Comparison of ENCODE assay signal across 7 mouse cellular contexts in the genomic region with DNA sequence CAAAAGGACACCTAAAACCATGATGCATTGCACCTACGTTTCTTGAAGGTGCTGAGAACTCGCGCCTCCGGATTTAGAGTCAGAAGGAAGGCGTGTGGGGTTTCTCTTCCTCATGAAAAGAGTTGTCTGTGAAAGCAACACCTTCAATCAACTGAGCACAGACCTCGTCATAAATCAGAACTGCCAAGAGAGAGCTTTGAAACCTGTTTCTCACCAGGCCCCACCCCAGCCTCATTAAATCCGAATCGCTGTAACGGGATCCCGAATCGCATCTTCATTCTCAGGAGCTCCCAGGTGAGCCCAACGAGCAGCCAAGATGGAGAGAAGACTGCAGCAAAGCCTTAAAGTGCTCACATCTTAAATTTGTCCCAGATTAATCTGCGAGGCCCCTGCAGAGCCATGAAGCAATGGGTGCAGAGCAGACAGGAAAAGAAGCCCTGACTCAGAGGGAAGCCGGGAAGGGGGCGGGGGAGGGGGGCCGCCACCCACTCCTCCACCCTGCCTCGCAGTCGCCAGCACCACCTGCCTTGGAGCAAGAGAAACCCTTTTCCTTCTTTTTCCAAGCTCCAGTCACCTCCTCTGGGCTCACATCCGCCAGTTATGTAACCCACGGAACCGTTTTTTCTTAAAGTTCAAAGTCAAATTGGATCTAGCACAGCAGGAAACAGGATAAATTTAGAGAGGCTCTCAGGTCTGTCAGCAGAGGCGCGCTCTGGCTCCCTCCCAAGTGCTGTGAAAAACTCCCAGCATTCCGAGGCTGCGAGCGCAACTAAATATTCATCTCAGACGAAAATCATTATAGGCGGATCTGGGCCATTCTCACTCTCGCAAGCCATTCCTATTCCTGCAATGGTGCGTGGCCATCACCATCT. TPM values are rescaled to one million over a fixed set of nuclear protein-coding genes. Genes with fewer than 3 reads are reported as not detected.
DNase-seq lines count a peak whose midpoint lies in the region; ATAC-seq lines count a peak whose summit lies in the region.

No protein-coding gene starts in this region.

- peak overlapping the region; percentile 27; the same call in 1 of the 2 replicates for H3K9ac ChIP-seq in forebrain, embryonic 16.5 days (replicated peaks; ENCODE audit: low read depth, low read length)
- no peak overlapping the region for H3K9ac ChIP-seq in liver, embryonic 13.5 days
- 0 out of 2 replicates have a peak overlapping the region, but pooled peaks have one; percentile 5 for H3K9ac ChIP-seq in neural tube, embryonic 14.5 days (replicated peaks; ENCODE audit: low read depth, low read length)

- H3K27me3 ChIP-seq in forebrain, embryonic 16.5 days (replicated peaks; ENCODE audit: control insufficient read depth, insufficient read depth, low read length), result peaks cover 19% of the 10 kb centered on the region
- H3K27me3 ChIP-seq in liver, embryonic 13.5 days, result peaks cover 71% of the 10 kb centered on the region
- peaks cover 2% of the 10 kb centered on the region; the same call in 1 of the 2 replicates for H3K27me3 ChIP-seq in neural tube, embryonic 14.5 days (ENCODE audit: control insufficient read depth, insufficient read depth, low read length)

- H3K36me3 ChIP-seq in forebrain, embryonic 16.5 days (ENCODE audit: control insufficient read depth, insufficient read depth), result no peaks in the 10 kb centered on the region
- no peaks in the 10 kb centered on the region for H3K36me3 ChIP-seq in liver, embryonic 13.5 days
- no peaks in the 10 kb centered on the region for H3K36me3 ChIP-seq in neural tube, embryonic 14.5 days (ENCODE audit: control insufficient read depth, insufficient read depth, low read length)

- peak overlapping the region; percentile 37 for H3K4me3 ChIP-seq in forebrain, embryonic 16.5 days (replicated peaks; ENCODE audit: low read length)
- H3K4me3 ChIP-seq in liver, embryonic 13.5 days (replicated peaks), result no peak overlapping the region; the same call in 1 of the 2 replicates
- H3K4me3 ChIP-seq in neural tube, embryonic 14.5 days (ENCODE audit: low read depth, low read length), result peak overlapping the region; percentile 26

- no peaks in the 10 kb centered on the region for H3K9me3 ChIP-seq in forebrain, embryonic 16.5 days (ENCODE audit: control insufficient read depth, low read length)
- H3K9me3 ChIP-seq in liver, embryonic 13.5 days (replicated peaks), result no peaks in the 10 kb centered on the region
- no peaks in the 10 kb centered on the region for H3K9me3 ChIP-seq in neural tube, embryonic 14.5 days (ENCODE audit: control insufficient read depth, low read length)

- DNase-seq in cerebellum, adult 9-10 months, result peak; percentile 83
- peak; percentile 65 to 76 for DNase-seq in heart, postnatal 14 days
- peak; percentile 70 to 79 for DNase-seq in kidney, postnatal 4 days
- DNase-seq in liver, embryonic 13.5 days, result no peak
- no peak for DNase-seq in thymus, postnatal 0 days (ENCODE audit: low spot score)

- peaks cover 22% of the 10 kb centered on the region for H3K4me1 ChIP-seq in forebrain, embryonic 16.5 days (replicated peaks; ENCODE audit: control insufficient read depth, insufficient read depth, low read length)
- 0 out of 2 replicates have a peak, but pooled peaks cover 3% of the 10 kb centered on the region for H3K4me1 ChIP-seq in liver, embryonic 13.5 days (replicated peaks)
- H3K4me1 ChIP-seq in neural tube, embryonic 14.5 days (ENCODE audit: control insufficient read depth, insufficient read depth, low read length), result 0 out of 2 replicates have a peak, but pooled peaks cover 13% of the 10 kb centered on the region

- no peak overlapping the region for H3K27ac ChIP-seq in forebrain, embryonic 16.5 days (ENCODE audit: low read length)
- no peak overlapping the region for H3K27ac ChIP-seq in liver, embryonic 13.5 days
- no peak overlapping the region for H3K27ac ChIP-seq in neural tube, embryonic 14.5 days (ENCODE audit: low read depth, low read length)

- peak; percentile 64 for ATAC-seq in forebrain, embryonic 16.5 days
- ATAC-seq in liver, embryonic 13.5 days (ENCODE audit: low read depth), result no peak
- peak; percentile 57; the same call in 1 of the 2 replicates for ATAC-seq in neural tube, embryonic 14.5 days (ENCODE audit: low read depth)

- peak overlapping the region; percentile 69 for H3K4me2 ChIP-seq in forebrain, embryonic 16.5 days (ENCODE audit: low read length)
- peak overlapping the region; percentile 38 for H3K4me2 ChIP-seq in liver, embryonic 13.5 days
- peak overlapping the region; percentile 64 for H3K4me2 ChIP-seq in neural tube, embryonic 14.5 days (ENCODE audit: low read depth, low read length)

- WGBS in forebrain, embryonic 16.5 days, result 2% methylated on average over 30 of the region's 30 CpGs
- WGBS in liver, embryonic 13.5 days (ENCODE audit: insufficient replicate concordance), result 5% methylated on average over 30 of the region's 30 CpGs
- WGBS in neural tube, embryonic 14.5 days, result 2% methylated on average over 30 of the region's 30 CpGs

- intact Hi-C loops in heart, postnatal 14 days (cut with DNase I), result loop anchor here (10.0 kb wide), 1 partner anchor 897 kb away; the partner anchor contains the start of genes Fastkd3 and Mtrr

RNA-seq across cellular contexts. Expression of gene Nsun2, which starts 51.7 kb away (rescaled TPM):
- polyA plus RNA-seq in forebrain, embryonic 16.5 days (2015; fragmentation: Nextera tagmentation; extraction: Ambion mirVana), result 90.8 and 95.3 TPM in 2 replicates
- total RNA-seq in heart, postnatal 14 days (2021), result 10 to 100 TPM; 35.8 to 42.0 TPM
- polyA plus RNA-seq in liver, embryonic 13.5 days (2015; fragmentation: Nextera tagmentation; extraction: Ambion mirVana), result 136 and 159 TPM in 2 replicates
- 73.5 and 85.4 TPM in 2 replicates for polyA plus RNA-seq in neural tube, embryonic 14.5 days (2014; fragmentation: Nextera tagmentation; extraction: Ambion mirVana)
- polyA plus RNA-seq in thymus, postnatal 0 days (2015; fragmentation: Nextera tagmentation; extraction: Ambion mirVana), result 126 and 131 TPM in 2 replicates

RNA-seq across cellular contexts. Expression of gene Tent4a, which starts 52.5 kb away (rescaled TPM):
- polyA plus RNA-seq in forebrain, embryonic 16.5 days (2015; fragmentation: Nextera tagmentation; extraction: Ambion mirVana), result 7.5 and 9.0 TPM in 2 replicates
- 10 to 100 TPM; 12.2 to 13.5 TPM for total RNA-seq in heart, postnatal 14 days (2021)
- 1.9 and 2.1 TPM in 2 replicates for polyA plus RNA-seq in liver, embryonic 13.5 days (2015; fragmentation: Nextera tagmentation; extraction: Ambion mirVana)
- 10.4 and 11.9 TPM in 2 replicates for polyA plus RNA-seq in neural tube, embryonic 14.5 days (2014; fragmentation: Nextera tagmentation; extraction: Ambion mirVana)
- 3.7 and 5.4 TPM in 2 replicates for polyA plus RNA-seq in thymus, postnatal 0 days (2015; fragmentation: Nextera tagmentation; extraction: Ambion mirVana)

Comparison
In these comparisons a context has a peak if more than half of its experiments do, and no peak if none do; other contexts are left out.
1. DNase-seq: peak in cerebellum, adult 9-10 months (single experiment), heart, postnatal 14 days (2 of 2) and kidney, postnatal 4 days (2 of 2); none in liver, embryonic 13.5 days (single experiment) and thymus, postnatal 0 days (single experiment).
2. Peak in every context shown above with its lines, with median percentiles within 50 percentile points of each other: H3K4me2 ChIP-seq.